Mouse (Mus musculus) liver, postnatal 0 days (tissue): ENCODE results near the gene Miox.

Experiments used
- CTCF ChIP-seq: sonication (generic); IDR thresholded peaks from 2 replicates; pipeline ENCODE4 v1.5.1; 2016; ENCODE audit warnings: antibody characterized with exemption, low read depth
- EP300 ChIP-seq: IDR thresholded peaks from 2 replicates; pipeline ENCODE4 v1.6.1; 2016; ENCODE audit warnings: antibody characterized with exemption, low read depth, mild to moderate bottlenecking

DNA sequence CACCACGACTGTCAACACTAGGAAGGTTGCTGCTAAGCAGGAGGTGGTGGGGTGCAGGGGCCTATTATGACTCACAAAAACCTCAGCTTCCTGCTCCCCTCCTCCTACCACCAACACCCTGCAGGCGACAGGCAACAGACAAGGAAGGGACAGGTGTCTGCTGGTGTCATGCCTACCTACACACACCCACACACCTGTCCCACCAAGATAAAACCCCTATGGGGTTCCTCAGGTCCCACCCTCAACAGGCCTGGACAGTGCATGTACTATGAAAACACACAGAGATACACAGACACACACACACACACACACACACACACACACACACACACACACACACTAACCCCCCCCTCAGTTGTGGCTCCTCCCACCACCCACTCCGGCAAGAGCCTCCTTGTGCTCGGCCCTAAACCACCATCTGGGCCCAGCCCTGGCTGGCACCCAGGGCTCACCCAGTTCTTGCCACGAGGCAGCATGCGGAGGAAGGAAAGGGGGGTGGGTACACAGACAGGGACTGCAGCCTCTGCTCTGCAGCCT is 24.2 kb upstream of the Miox start:
- TF ChIP-seq CTCF = no peak
- TF ChIP-seq EP300 = no peak
